Mouse (Mus musculus): ENCODE measurements around the gene Map3k5. TPM values are rescaled to one million over a fixed set of nuclear protein-coding genes. Genes with fewer than 3 reads are reported as not detected.

Gene Map3k5
- polyA plus RNA-seq, 1 experiment from 2014 or later: 1.4 TPM

GRCm38 (mm10) chr10:19947901-19948300 lies 13.6 kb downstream of the Map3k5 start:
- 93% methylated on average over 5 of the region's 5 CpGs for WGBS
- no peak overlapping the region for H3K4me3 ChIP-seq (replicated peaks)
- no peaks in the 10 kb centered on the region for H3K27me3 ChIP-seq
- H3K27ac ChIP-seq: no peak overlapping the region
- peaks cover 9% of the 10 kb centered on the region for H3K4me1 ChIP-seq (replicated peaks)
- ATAC-seq (ENCODE audit: insufficient number of reproducible peaks, insufficient read depth, low FRiP score, low TSS enrichment, low read depth): no peak
- H3K36me3 ChIP-seq: no peaks in the 10 kb centered on the region
- no peak overlapping the region for H3K9ac ChIP-seq (replicated peaks)
- no peaks in the 10 kb centered on the region for H3K9me3 ChIP-seq
- H3K4me2 ChIP-seq: no peak overlapping the region

DNA sequence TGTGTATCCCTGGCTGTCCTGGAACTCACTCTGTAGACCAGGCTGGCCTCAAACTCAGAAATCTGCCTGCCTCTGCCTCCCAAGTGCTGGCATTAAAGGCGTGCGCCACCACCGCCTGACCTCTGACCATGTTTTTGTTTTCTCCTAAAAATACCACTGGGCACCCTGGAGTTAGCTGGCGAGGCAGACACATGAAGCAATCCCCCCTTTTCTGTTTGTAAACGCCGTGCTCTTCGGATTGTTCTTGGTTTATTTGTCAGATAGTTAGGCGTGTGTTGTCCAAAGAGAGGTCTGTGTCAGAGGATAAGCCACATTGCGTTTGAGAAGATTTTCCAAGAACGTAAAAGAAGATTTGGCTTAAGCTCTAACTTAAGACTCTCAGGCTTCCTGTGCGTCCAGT lies 14.1 kb downstream of the Map3k5 start:
- no peak overlapping the region for H3K4me2 ChIP-seq
- H3K4me3 ChIP-seq (replicated peaks): no peak overlapping the region
- H3K9ac ChIP-seq (replicated peaks): no peak overlapping the region
- H3K4me1 ChIP-seq (replicated peaks): peaks cover 9% of the 10 kb centered on the region
- H3K27me3 ChIP-seq: no peaks in the 10 kb centered on the region
- H3K9me3 ChIP-seq: no peaks in the 10 kb centered on the region
- 90% methylated on average over 11 of the region's 11 CpGs for WGBS
- H3K27ac ChIP-seq: no peak overlapping the region
- H3K36me3 ChIP-seq: no peaks in the 10 kb centered on the region
- no peak for ATAC-seq (ENCODE audit: insufficient number of reproducible peaks, insufficient read depth, low FRiP score, low TSS enrichment, low read depth)

- no peak for ATAC-seq (ENCODE audit: insufficient number of reproducible peaks, insufficient read depth, low FRiP score, low TSS enrichment, low read depth)
- Histone ChIP-seq H3K4me2 (no peak overlapping the region), H3K9me3 (no peaks in the 10 kb centered on the region), H3K27me3 (no peaks in the 10 kb centered on the region), H3K4me3 (replicated peaks) (no peak overlapping the region), H3K36me3 (no peaks in the 10 kb centered on the region), H3K9ac (replicated peaks) (no peak overlapping the region), H3K4me1 (replicated peaks) (peaks cover 4% of the 10 kb centered on the region), H3K27ac (no peak overlapping the region)
- 70% methylated on average over 4 of the region's 4 CpGs for WGBS
These were observed 14.8 kb downstream of the Map3k5 start for GRCm38 (mm10) chr10:19949106-19949505.

- Histone ChIP-seq H3K9me3 (no peaks in the 10 kb centered on the region), H3K4me2 (no peak overlapping the region), H3K36me3 (no peaks in the 10 kb centered on the region), H3K27me3 (no peaks in the 10 kb centered on the region), H3K4me1 (replicated peaks) (no peaks in the 10 kb centered on the region), H3K27ac (no peak overlapping the region), H3K4me3 (replicated peaks) (no peak overlapping the region), H3K9ac (replicated peaks) (no peak overlapping the region)
- no peak for ATAC-seq (ENCODE audit: insufficient number of reproducible peaks, insufficient read depth, low FRiP score, low TSS enrichment, low read depth)
- WGBS: 85% methylated on average over 11 of the region's 11 CpGs
These were observed 18.9 kb downstream of the Map3k5 start for GRCm38 (mm10) chr10:19953032-19953761.

GRCm38 (mm10) chr10:19954572-19954971 lies 20.3 kb downstream of the Map3k5 start:
- 84% methylated on average over 3 of the region's 3 CpGs for WGBS
- ATAC-seq (ENCODE audit: insufficient number of reproducible peaks, insufficient read depth, low FRiP score, low TSS enrichment, low read depth): no peak
- H3K27me3 ChIP-seq: no peaks in the 10 kb centered on the region
- H3K27ac ChIP-seq: no peak overlapping the region
- no peak overlapping the region for H3K4me2 ChIP-seq
- H3K4me3 ChIP-seq (replicated peaks): no peak overlapping the region
- H3K9me3 ChIP-seq: no peaks in the 10 kb centered on the region
- no peaks in the 10 kb centered on the region for H3K36me3 ChIP-seq
- no peak overlapping the region for H3K9ac ChIP-seq (replicated peaks)
- H3K4me1 ChIP-seq (replicated peaks): no peaks in the 10 kb centered on the region

DNA sequence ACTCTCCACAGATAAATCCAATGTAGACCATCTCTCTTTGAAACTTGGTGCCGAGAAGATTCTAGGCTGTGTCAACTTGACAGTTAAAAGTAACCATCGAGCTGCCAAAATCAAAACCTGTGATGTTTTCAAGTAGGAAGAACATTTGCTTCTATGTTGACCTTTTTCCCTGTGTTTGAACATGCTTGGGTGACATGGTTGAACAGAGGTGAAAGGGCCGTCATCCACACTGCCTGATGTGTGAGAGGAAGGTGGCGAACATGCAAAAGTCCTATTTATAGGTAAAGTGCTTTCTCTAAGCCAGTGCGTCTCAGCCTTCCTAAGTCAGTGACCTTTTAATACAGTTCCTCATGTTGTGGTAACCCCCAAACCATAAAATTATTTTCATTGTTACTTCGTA lies 21.5 kb downstream of the Map3k5 start:
- H3K9ac ChIP-seq (replicated peaks): no peak overlapping the region
- no peak overlapping the region for H3K27ac ChIP-seq
- H3K4me1 ChIP-seq (replicated peaks): no peaks in the 10 kb centered on the region
- H3K9me3 ChIP-seq: no peaks in the 10 kb centered on the region
- 87% methylated on average over 6 of the region's 6 CpGs for WGBS
- no peaks in the 10 kb centered on the region for H3K27me3 ChIP-seq
- H3K4me3 ChIP-seq (replicated peaks): no peak overlapping the region
- no peak for ATAC-seq (ENCODE audit: insufficient number of reproducible peaks, insufficient read depth, low FRiP score, low TSS enrichment, low read depth)
- H3K4me2 ChIP-seq: no peak overlapping the region
- H3K36me3 ChIP-seq: no peaks in the 10 kb centered on the region

- Histone ChIP-seq H3K4me1 (replicated peaks) (no peaks in the 10 kb centered on the region), H3K27ac (no peak overlapping the region), H3K27me3 (no peaks in the 10 kb centered on the region), H3K9me3 (no peaks in the 10 kb centered on the region), H3K36me3 (no peaks in the 10 kb centered on the region), H3K4me2 (no peak overlapping the region), H3K4me3 (replicated peaks) (no peak overlapping the region), H3K9ac (replicated peaks) (no peak overlapping the region)
- ATAC-seq (ENCODE audit: insufficient number of reproducible peaks, insufficient read depth, low FRiP score, low TSS enrichment, low read depth): no peak
- 75% methylated on average over 6 of the region's 6 CpGs for WGBS
These were observed 22.5 kb downstream of the Map3k5 start for GRCm38 (mm10) chr10:19956745-19957144.

GRCm38 (mm10) chr10:19960831-19961380 lies 26.6 kb downstream of the Map3k5 start:
- no peak overlapping the region for H3K4me3 ChIP-seq (replicated peaks)
- no peaks in the 10 kb centered on the region for H3K36me3 ChIP-seq
- no peaks in the 10 kb centered on the region for H3K9me3 ChIP-seq
- H3K4me2 ChIP-seq: no peak overlapping the region
- H3K27me3 ChIP-seq: no peaks in the 10 kb centered on the region
- 81% methylated on average over 6 of the region's 6 CpGs for WGBS
- H3K9ac ChIP-seq (replicated peaks): no peak overlapping the region
- no peak for ATAC-seq (ENCODE audit: insufficient number of reproducible peaks, insufficient read depth, low FRiP score, low TSS enrichment, low read depth)
- peaks cover 6% of the 10 kb centered on the region; the same call in 1 of the 2 replicates for H3K4me1 ChIP-seq (replicated peaks)
- H3K27ac ChIP-seq: no peak overlapping the region

DNA sequence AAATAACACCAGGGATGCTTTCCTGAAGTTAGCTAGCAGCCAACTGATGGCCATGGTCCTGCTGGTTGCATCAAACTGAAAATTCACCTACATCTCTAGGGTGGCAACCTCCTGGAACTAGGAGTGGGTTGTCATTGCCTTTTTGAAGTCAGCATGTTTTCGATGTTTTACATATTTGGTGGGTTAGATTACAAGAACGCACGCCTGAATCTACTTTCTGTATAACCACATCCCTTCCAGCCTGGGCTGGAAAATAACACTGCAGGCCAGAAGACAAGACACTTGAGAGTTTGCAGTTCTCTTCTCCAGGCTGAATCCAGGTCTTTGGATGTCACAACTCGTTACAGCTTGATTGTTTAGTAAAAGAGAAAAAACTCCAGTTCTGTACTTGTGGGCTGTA lies 28.5 kb downstream of the Map3k5 start:
- WGBS: 83% methylated on average over 4 of the region's 4 CpGs
- H3K4me3 ChIP-seq (replicated peaks): no peak overlapping the region
- no peak overlapping the region for H3K9ac ChIP-seq (replicated peaks)
- ATAC-seq (ENCODE audit: insufficient number of reproducible peaks, insufficient read depth, low FRiP score, low TSS enrichment, low read depth): no peak
- H3K27ac ChIP-seq: no peak overlapping the region
- no peak overlapping the region for H3K4me2 ChIP-seq
- no peaks in the 10 kb centered on the region for H3K27me3 ChIP-seq
- H3K9me3 ChIP-seq: no peaks in the 10 kb centered on the region
- no peaks in the 10 kb centered on the region for H3K36me3 ChIP-seq
- peaks cover 6% of the 10 kb centered on the region; the same call in 1 of the 2 replicates for H3K4me1 ChIP-seq (replicated peaks)

GRCm38 (mm10) chr10:19963206-19963605 lies 28.9 kb downstream of the Map3k5 start:
- Histone ChIP-seq H3K36me3 (no peaks in the 10 kb centered on the region), H3K4me2 (no peak overlapping the region), H3K27ac (no peak overlapping the region), H3K9me3 (no peaks in the 10 kb centered on the region), H3K4me1 (replicated peaks) (peaks cover 6% of the 10 kb centered on the region; the same call in 1 of the 2 replicates), H3K4me3 (replicated peaks) (no peak overlapping the region), H3K9ac (replicated peaks) (no peak overlapping the region), H3K27me3 (no peaks in the 10 kb centered on the region)
- no peak for ATAC-seq (ENCODE audit: insufficient number of reproducible peaks, insufficient read depth, low FRiP score, low TSS enrichment, low read depth)
- WGBS: 35% methylated on average over 1 of the region's 1 CpGs

- WGBS: 81% methylated on average over 4 of the region's 4 CpGs
- H3K27ac ChIP-seq: no peak overlapping the region
- no peaks in the 10 kb centered on the region for H3K27me3 ChIP-seq
- H3K9ac ChIP-seq (replicated peaks): no peak overlapping the region
- no peak for ATAC-seq (ENCODE audit: insufficient number of reproducible peaks, insufficient read depth, low FRiP score, low TSS enrichment, low read depth)
- H3K36me3 ChIP-seq: no peaks in the 10 kb centered on the region
- no peak overlapping the region for H3K4me3 ChIP-seq (replicated peaks)
- no peaks in the 10 kb centered on the region for H3K9me3 ChIP-seq
- H3K4me2 ChIP-seq: no peak overlapping the region
- peaks cover 6% of the 10 kb centered on the region; the same call in 1 of the 2 replicates for H3K4me1 ChIP-seq (replicated peaks)
These were observed 29.8 kb downstream of the Map3k5 start for GRCm38 (mm10) chr10:19964105-19964504.

GRCm38 (mm10) chr10:19966597-19966996 lies 32.3 kb downstream of the Map3k5 start:
- Histone ChIP-seq H3K4me2 (no peak overlapping the region), H3K9ac (replicated peaks) (no peak overlapping the region), H3K4me3 (replicated peaks) (no peak overlapping the region), H3K27me3 (no peaks in the 10 kb centered on the region), H3K27ac (no peak overlapping the region), H3K9me3 (no peaks in the 10 kb centered on the region), H3K36me3 (no peaks in the 10 kb centered on the region), H3K4me1 (replicated peaks) (peaks cover 6% of the 10 kb centered on the region; the same call in 1 of the 2 replicates)
- no peak for ATAC-seq (ENCODE audit: insufficient number of reproducible peaks, insufficient read depth, low FRiP score, low TSS enrichment, low read depth)
- 92% methylated on average over 6 of the region's 6 CpGs for WGBS
